Mouse (Mus musculus) testis, postnatal 10 days (tissue): ENCODE measurements around the gene Mcur1.

ENCODE experiments used
- DNase-seq: peaks from one replicate; pipeline ENCODE4 v3.0.0; 2021; ENCODE audit warnings: low spot score

Gene Mcur1

DNA sequence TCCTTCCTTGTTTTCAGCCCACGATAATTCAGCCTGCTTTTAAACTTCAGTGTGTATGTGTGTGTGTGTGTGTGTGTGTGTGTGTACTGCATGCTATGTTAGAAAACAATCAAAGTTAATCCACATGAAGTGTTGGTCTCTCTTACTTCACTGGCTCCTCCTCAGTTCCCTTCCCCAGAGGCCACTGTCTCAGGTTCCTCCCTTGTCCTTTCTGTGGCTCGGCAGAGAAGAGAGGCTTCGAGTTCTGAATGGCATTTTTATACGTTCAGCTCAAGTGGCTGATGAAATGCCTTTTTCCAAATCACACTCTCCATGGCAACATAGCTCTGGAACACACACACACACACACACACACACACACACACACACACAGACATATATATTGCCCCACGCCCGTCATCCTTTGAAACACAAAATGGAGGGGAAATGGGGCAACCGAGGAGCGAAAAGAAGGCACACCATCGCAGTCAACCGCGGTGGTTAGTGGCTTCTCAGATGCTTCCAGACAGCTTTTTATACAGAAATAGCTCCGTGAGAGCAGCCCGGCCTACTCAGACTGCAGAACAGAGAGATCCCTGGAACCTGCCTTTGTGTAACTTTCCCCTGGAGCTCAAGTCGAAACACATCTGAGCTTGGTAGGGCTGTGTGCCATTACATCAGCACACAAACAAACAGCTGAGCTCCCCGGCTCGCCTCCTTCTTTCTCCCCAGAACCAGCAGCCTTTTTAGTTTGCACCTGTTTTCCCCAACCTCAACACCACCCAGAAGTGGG is 34.4 kb downstream of the Mcur1 start:
- peak; percentile 29 for DNase-seq

- no peak for DNase-seq
Observed at GRCm38 (mm10) chr13:43524491-43525362, 35.3 kb downstream of the Mcur1 start.

DNA sequence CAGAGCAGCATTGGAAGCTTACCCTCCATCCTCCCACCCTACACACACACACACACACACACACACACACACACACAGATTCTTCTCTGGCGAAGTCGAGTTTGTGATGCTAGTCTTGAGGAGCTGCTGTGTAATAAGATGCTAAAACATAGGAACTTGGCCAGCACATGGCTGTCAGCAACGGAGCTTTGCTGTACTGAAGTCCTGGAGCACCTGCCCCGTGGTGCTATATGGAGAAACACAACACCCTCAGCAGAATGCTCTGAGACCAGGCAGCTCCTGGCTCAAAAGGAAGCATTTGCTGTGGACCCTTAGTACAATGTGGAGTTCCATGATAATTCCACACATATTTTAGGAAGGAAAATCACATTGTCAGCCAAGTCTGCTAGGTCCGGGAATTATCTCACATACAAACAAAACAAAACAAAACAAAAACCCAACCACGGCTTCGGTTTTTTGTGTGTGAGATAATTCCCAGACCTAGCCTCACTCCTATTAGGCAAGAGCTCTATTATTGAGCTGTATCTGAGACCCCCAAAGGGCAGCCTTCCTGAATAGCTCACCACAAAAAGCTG is 36.0 kb downstream of the Mcur1 start:
- DNase-seq, result no peak

DNA sequence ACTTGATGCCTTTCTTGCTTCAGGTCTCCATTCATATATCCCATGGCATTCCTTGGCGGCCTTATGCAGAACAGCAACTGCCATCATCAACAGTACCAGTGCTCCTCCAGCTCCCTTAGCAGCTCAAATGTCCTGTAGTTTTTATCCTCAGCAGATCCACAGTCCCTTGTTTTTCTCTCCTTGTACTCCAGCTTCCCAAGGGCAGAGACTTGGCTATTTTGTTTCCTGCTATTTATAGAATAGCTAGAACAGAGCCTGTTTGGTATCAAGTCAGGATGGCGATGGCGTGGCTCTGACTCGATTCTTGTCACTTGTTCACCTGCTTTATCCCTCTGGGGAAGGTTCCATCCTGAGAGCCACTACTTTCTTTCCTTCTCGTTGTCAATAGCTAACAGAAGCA is 38.1 kb downstream of the Mcur1 start:
- no peak for DNase-seq

GRCm38 (mm10) chr13:43519251-43519650 is 40.7 kb downstream of the Mcur1 start:
- DNase-seq, result no peak

DNA sequence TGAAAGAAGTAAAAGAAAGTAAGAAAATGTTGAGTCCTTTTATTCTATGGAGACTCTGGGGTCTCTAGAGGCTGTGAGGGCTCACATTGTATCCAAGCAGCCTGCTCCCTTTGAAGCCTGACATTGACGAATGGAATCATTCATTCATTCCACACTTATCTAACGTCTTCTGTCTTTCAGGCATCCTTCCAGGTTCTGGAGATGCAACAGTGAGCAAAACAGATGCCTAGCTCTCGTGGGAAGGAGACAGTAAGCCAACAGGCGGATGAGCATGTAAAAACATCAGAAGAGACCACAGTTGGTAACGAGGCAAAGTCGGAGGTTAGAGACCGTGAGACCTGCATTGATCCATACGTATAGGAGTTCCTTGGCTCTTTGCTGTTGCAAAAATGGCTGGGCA is 42.6 kb downstream of the Mcur1 start:
- no peak for DNase-seq

DNA sequence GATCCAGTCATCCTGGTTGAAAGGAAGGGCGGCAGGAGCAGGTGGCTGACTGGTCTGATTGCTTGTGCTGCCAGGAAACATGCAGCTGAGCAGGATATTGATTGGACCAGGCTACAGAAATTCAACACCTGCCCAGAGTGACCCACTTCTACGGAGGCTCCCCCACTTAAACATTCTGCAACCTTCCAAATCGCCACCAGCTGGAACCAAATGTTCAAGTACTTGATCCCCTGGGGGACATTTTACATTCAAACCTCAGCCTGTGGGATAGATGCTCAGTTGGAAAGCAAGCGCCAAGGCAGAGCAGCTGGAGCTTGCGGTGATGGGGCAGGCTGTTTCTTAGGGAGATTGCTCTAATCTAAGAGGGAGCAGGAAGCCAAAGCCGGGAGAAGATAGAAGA is 43.1 kb downstream of the Mcur1 start:
- no peak for DNase-seq

DNA sequence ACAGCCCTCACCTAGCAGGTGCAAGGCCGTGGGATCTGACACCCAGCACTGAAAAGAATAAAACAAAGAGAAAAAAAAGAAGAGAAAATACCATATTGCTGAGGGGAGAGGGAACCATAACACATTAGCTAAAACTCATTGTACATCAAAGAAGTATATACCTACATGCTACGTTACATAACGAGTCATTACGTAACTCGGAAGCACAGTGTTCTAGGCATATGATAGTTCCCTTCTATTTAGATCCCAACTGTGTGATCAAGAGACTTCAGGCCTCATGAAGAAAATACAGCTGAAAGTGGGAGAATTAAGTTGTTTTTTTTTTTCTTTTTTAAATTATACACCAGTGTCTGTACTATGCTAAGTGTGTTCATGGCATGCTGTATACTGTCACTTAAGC is 43.9 kb downstream of the Mcur1 start:
- no peak for DNase-seq

- no peak for DNase-seq
Observed at GRCm38 (mm10) chr13:43514950-43515358, 45.0 kb downstream of the Mcur1 start.

- DNase-seq, result no peak
Observed at GRCm38 (mm10) chr13:43512736-43513135, 47.3 kb downstream of the Mcur1 start.

DNA sequence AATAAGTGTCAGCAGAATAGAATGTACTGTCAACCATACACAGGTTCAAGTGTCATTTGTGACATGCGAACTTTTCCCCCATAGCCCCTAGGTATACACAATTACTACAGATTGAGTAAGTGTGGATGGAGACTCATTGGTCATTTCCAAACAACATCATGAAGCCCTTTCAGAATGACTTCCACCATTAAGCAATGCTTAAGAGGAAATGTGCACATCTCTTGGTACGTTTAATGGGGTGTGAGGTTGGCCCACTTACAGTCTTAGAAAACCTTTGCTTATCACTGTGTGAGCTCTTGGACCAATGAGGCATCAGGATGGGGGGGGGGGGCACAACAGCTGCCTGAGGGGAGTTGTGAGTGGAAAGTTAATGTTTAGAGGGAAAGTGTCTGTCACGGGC is 54.2 kb downstream of the Mcur1 start:
- DNase-seq, result no peak

DNA sequence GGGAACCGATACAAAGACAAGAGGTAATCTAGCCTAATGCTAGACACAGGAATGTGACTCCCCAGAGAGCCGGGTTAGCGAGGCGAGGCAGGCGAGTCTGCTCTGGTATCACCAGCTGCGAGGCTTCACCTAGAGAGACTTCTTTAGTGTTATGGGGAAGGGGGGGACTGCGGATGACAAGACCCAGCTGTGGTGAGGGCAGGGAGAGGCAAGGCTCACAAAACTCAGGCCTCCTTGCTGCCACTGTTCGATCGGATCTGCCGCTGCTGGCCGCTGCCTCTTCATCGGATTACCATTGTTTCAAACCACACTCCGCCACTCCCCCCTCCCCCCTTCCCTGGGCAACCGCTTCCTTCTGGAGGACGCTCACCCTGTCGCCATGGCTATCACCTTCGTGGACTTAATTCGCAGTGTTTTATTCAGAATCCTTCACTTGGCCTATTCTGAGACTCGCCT is 56.6 kb downstream of the Mcur1 start:
- DNase-seq, result peak; percentile 58

DNA sequence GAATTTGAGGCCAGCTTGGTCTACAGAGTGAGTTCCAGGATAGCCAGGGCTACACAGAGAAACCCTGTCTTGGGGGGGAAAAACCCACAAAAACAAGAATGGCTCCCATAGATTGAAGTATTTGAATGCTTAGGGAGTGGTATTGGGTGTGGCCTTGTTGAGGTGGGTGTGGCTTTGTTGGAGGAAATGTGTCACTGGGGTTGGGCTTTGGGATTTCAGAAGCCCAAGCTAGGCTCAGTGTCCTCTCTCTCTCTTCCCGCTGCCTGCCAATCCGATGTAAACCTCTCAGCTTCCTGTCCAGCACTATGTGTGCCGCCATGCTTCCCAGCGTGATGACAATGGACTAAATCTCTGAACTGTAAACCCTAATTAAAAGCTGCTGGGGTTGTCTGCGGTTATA is 58.4 kb downstream of the Mcur1 start:
- no peak for DNase-seq

DNA sequence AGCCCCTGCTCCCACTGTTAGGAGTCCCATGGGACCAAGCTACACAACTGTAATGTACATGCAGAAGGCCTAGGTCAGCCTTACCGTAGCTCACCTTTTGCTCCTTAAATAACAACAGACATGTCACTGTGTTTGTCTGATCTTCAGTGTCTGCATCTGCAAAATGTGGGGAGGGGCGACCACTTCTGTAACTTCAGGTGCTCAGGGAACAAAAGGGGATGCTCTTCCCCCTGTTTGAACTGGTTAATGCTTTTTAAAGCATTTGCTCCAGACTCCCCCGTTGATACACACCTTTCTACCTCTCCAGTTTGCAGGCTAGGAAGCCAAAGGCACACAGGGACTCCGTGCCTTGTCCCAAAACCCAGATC is 59.5 kb downstream of the Mcur1 start:
- no peak for DNase-seq

GRCm38 (mm10) chr13:43499731-43500482 is 60.1 kb downstream of the Mcur1 start:
- no peak for DNase-seq

GRCm38 (mm10) chr13:43498849-43499248 is 61.1 kb downstream of the Mcur1 start:
- no peak for DNase-seq

- no peak for DNase-seq
Observed at GRCm38 (mm10) chr13:43497769-43498168, 62.2 kb downstream of the Mcur1 start.

DNA sequence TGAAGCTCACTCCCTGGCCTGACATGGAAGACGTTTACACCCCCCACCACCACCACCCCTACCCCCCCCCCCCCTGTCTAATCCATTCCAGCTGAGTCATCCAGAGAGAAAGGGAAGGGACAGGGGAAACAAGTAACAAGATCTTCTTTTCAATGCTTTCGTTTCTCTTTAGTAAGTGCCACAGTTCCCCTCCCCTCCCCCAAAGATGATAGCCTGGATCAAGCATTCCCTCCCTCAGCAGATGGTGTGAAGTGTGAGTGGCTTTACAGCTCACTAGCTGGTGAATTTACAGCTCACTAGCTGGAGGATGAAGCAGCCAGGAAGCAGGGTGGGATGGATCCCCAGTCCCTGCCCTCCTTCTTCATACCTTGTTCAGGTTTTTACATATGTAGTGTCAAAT is 63.3 kb downstream of the Mcur1 start:
- DNase-seq, result no peak

DNA sequence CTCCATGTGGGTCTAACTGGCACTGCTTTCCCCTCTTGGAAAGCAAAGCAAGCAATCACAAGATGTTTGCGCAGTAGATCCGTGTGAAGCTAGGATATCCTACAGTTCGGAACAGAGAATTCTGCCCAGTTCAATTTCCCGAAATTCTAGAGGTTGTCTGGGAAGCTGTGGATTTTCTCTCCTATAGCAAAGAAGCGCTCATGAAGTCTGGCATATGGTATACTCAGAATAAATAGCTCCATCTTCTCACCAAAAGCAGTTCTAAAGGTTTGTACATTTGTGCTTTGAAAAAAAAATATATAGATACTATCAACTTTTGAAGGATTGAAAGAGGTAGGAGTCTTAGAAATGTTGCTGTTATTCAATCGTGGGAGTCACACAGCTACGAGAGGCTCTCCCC is 64.3 kb downstream of the Mcur1 start:
- no peak for DNase-seq

DNA sequence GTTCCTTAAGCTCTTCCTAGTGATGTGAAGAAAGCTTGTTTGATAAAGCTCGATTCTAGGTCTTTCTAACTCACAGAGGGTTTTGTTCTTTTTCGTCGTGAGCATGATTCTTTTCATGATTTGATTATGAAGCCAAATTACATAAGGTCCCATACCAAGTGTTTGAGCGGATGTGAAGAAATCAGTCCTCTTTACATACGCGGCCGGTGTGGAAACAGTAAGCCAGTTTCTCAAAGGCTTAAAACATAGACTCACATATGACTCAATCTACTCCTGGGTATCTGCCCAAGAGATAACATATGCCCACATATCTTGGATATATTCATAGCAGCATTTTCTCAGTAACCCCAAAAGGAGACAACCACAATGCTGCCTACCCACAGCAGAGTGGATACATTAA is 66.3 kb downstream of the Mcur1 start:
- no peak for DNase-seq

GRCm38 (mm10) chr13:43493058-43493481 is 66.9 kb downstream of the Mcur1 start:
- DNase-seq, result no peak
